Mouse (Mus musculus) telencephalon, adult 2 months (tissue): ENCODE data around the gene Sbno2.

ENCODE experiments used
- DNase-seq: peaks from one replicate; pipeline ENCODE4 v3.0.0-alpha.2; 2011; ENCODE audit warnings: low read depth, low spot score

Sbno2 gene

GRCm38 (mm10) chr10:80105460-80105859 is at the start of gene Sbno2:
Gene Sbno2, minus strand, starts transcription at chr10:80105571.
- no peak for DNase-seq

- DNase-seq: no peak
Observed at GRCm38 (mm10) chr10:80154384-80154783, 49.0 kb upstream of the Sbno2 start.

GRCm38 (mm10) chr10:80153713-80154112 is 48.3 kb upstream of the Sbno2 start:
- no peak for DNase-seq

GRCm38 (mm10) chr10:80152873-80153260 is 47.5 kb upstream of the Sbno2 start:
- no peak for DNase-seq

GRCm38 (mm10) chr10:80152071-80152872 is 46.9 kb upstream of the Sbno2 start:
- no peak for DNase-seq

- DNase-seq: no peak
Observed at GRCm38 (mm10) chr10:80151211-80152034, 46.1 kb upstream of the Sbno2 start.

- no peak for DNase-seq
Observed at GRCm38 (mm10) chr10:80150226-80151210, 45.1 kb upstream of the Sbno2 start.

GRCm38 (mm10) chr10:80149291-80150225 is 44.2 kb upstream of the Sbno2 start:
- DNase-seq: peak; percentile 98

- DNase-seq: peak; percentile 81
Observed at GRCm38 (mm10) chr10:80148610-80149290, 43.4 kb upstream of the Sbno2 start.

GRCm38 (mm10) chr10:80147719-80148601 is 42.6 kb upstream of the Sbno2 start, which contains the start of gene Midn:
Gene Midn, plus strand, starts transcription at chr10:80148272.
- no peak for DNase-seq

- no peak for DNase-seq
Observed at GRCm38 (mm10) chr10:80147146-80147718, 41.9 kb upstream of the Sbno2 start.

GRCm38 (mm10) chr10:80146568-80147011 is 41.2 kb upstream of the Sbno2 start:
- no peak for DNase-seq

- DNase-seq: no peak
Observed at GRCm38 (mm10) chr10:80145896-80146295, 40.5 kb upstream of the Sbno2 start.

- no peak for DNase-seq
Observed at GRCm38 (mm10) chr10:80144864-80145838, 39.8 kb upstream of the Sbno2 start.

GRCm38 (mm10) chr10:80144159-80144558 is 38.8 kb upstream of the Sbno2 start:
- DNase-seq: no peak

- no peak for DNase-seq
Observed at GRCm38 (mm10) chr10:80143664-80144063, 38.3 kb upstream of the Sbno2 start.

GRCm38 (mm10) chr10:80142530-80142925 is 37.2 kb upstream of the Sbno2 start:
- no peak for DNase-seq
